ENCODE assay signal across 7 mouse cellular contexts in the genomic region with DNA sequence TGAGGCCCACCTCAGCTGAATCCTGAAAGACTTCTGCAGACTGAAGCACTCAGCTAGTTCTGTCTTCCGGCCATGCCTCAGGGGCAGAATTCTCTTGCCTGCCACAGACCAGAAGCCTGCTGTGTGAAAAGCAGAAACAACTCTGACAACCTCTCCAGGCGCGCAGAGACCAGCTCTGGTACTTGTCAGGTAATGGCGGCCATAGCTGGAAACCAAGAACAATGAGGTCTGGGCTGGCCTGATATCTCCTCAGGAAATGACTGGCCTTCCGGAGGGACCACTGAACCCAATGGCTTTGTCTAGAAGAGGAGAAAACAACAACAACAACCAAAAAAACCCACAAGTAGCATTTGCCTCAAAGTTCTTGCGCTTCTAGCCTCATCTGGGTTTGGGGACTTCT. TPM values are rescaled to one million over a fixed set of nuclear protein-coding genes. Genes with fewer than 3 reads are reported as not detected.
DNase-seq lines count a peak whose midpoint lies in the region; ATAC-seq and TF ChIP-seq lines count a peak whose summit lies in the region.

No protein-coding gene starts in this region.

- H3K4me3 ChIP-seq in ES-Bruce4 (ENCODE audit: low read depth, low read length) = peak overlapping the region; percentile 1; the same call in 1 of the 2 replicates
- peak overlapping the region; percentile 69 for H3K4me3 ChIP-seq in brown adipose tissue, adult 24 weeks (ENCODE audit: insufficient read depth, low read depth, low read length)
- no peak overlapping the region for H3K4me3 ChIP-seq in hindbrain, embryonic 15.5 days
- peak overlapping the region; percentile 26 for H3K4me3 ChIP-seq in liver, embryonic 11.5 days (ENCODE audit: low read depth, low read length)

- no peaks in the 10 kb centered on the region for H3K4me1 ChIP-seq in ES-Bruce4 (ENCODE audit: control insufficient read depth, insufficient read depth, low read length)
- H3K4me1 ChIP-seq in brown adipose tissue, adult 24 weeks (ENCODE audit: control insufficient read depth, insufficient read depth, insufficient read length, low read length) = peaks cover 13% of the 10 kb centered on the region; the same call in 1 of the 2 replicates
- no peaks in the 10 kb centered on the region for H3K4me1 ChIP-seq in hindbrain, embryonic 15.5 days (replicated peaks)
- H3K4me1 ChIP-seq in liver, embryonic 11.5 days (replicated peaks; ENCODE audit: control insufficient read depth, insufficient read depth, low read length) = peaks cover 14% of the 10 kb centered on the region

- H3K9ac ChIP-seq in ES-Bruce4 (ENCODE audit: low read depth, poor library complexity, severe bottlenecking) = no peak overlapping the region
- no peak overlapping the region for H3K9ac ChIP-seq in hindbrain, embryonic 15.5 days
- peak overlapping the region; percentile 35; the same call in 1 of the 2 replicates for H3K9ac ChIP-seq in liver, embryonic 11.5 days (ENCODE audit: low read depth, low read length)

- H3K27me3 ChIP-seq in ES-Bruce4 (ENCODE audit: control insufficient read depth, insufficient read depth, low read length, poor library complexity, severe bottlenecking) = no peaks in the 10 kb centered on the region
- no peaks in the 10 kb centered on the region for H3K27me3 ChIP-seq in hindbrain, embryonic 15.5 days
- H3K27me3 ChIP-seq in liver, embryonic 11.5 days (replicated peaks; ENCODE audit: control insufficient read depth, insufficient read depth, low read length) = no peaks in the 10 kb centered on the region

- no peak for TF ChIP-seq CTCF in ES-Bruce4 (IDR thresholded peaks at IDR 0.05; ENCODE audit: low read depth, low read length)

- 90% methylated on average over 6 of the region's 6 CpGs for WGBS in hindbrain, embryonic 15.5 days
- 36% methylated on average over 6 of the region's 6 CpGs for WGBS in liver, embryonic 11.5 days

- TF ChIP-seq POLR2A in ES-Bruce4 (IDR thresholded peaks at IDR 0.05; ENCODE audit: insufficient read depth, low read length) = no peak

- no peak for TF ChIP-seq EP300 in ES-Bruce4 (IDR thresholded peaks at IDR 0.05; ENCODE audit: insufficient read depth, low read depth, low read length)

- no peaks in the 10 kb centered on the region for H3K36me3 ChIP-seq in ES-Bruce4 (ENCODE audit: control insufficient read depth, insufficient read depth, low read length, poor library complexity, severe bottlenecking)
- H3K36me3 ChIP-seq in hindbrain, embryonic 15.5 days = no peaks in the 10 kb centered on the region
- no peaks in the 10 kb centered on the region for H3K36me3 ChIP-seq in liver, embryonic 11.5 days (ENCODE audit: control insufficient read depth, insufficient read depth, low read length)

- H3K9me3 ChIP-seq in ES-Bruce4 (replicated peaks; ENCODE audit: control insufficient read depth, insufficient read depth, low read length, poor library complexity, severe bottlenecking) = 0 out of 2 replicates have a peak, but pooled peaks cover 3% of the 10 kb centered on the region
- no peaks in the 10 kb centered on the region for H3K9me3 ChIP-seq in hindbrain, embryonic 15.5 days
- no peaks in the 10 kb centered on the region for H3K9me3 ChIP-seq in liver, embryonic 11.5 days (ENCODE audit: control insufficient read depth, low read length)

- ATAC-seq in hindbrain, embryonic 15.5 days (ENCODE audit: low FRiP score, low read depth) = no peak
- ATAC-seq in liver, embryonic 11.5 days (replicated peaks; ENCODE audit: low FRiP score) = no peak

- H3K27ac ChIP-seq in ES-Bruce4 (ENCODE audit: insufficient read depth, low read length) = peak overlapping the region; percentile 24
- peak overlapping the region; percentile 95 for H3K27ac ChIP-seq in brown adipose tissue, adult 24 weeks (replicated peaks; ENCODE audit: low read depth, low read length)
- 0 out of 2 replicates have a peak overlapping the region, but pooled peaks have one; percentile 27 for H3K27ac ChIP-seq in hindbrain, embryonic 15.5 days (replicated peaks)
- H3K27ac ChIP-seq in liver, embryonic 11.5 days (ENCODE audit: low read depth, low read length) = peak overlapping the region; percentile 57

- no peak overlapping the region for H3K4me2 ChIP-seq in hindbrain, embryonic 15.5 days
- peak overlapping the region; percentile 53 for H3K4me2 ChIP-seq in liver, embryonic 11.5 days

- DNase-seq in liver, embryonic 11.5 days (ENCODE audit: low spot score) = peak; percentile 61
- DNase-seq in MN1 (ENCODE audit: low spot score) = no peak
- DNase-seq in testis, postnatal 14 days (ENCODE audit: low spot score) = no peak
- DNase-seq in layer of hippocampus, postnatal 14 days (ENCODE audit: low spot score in 2 of 2) = no peak

RNA-seq across cellular contexts. Expression of gene Pecam1, which starts 35.4 kb away (rescaled TPM):
- 21.6 and 24.3 TPM in 2 replicates for polyA plus RNA-seq in ES-Bruce4 (2011; ENCODE audit: insufficient read depth, insufficient read length, low read depth, missing spikeins)
- polyA plus RNA-seq in brown adipose tissue, adult 24 weeks (2012; ENCODE audit: insufficient read depth, insufficient read length, missing spikeins) = 31.7 and 54.7 TPM in 2 replicates
- polyA plus RNA-seq in hindbrain, embryonic 15.5 days (2015; fragmentation: Nextera tagmentation; extraction: Ambion mirVana) = 16.3 and 17.6 TPM in 2 replicates
- 17.8 and 18.0 TPM in 2 replicates for polyA plus RNA-seq in liver, embryonic 11.5 days (2014; fragmentation: Nextera tagmentation; extraction: Ambion mirVana)
- total RNA-seq in layer of hippocampus, postnatal 14 days (2021) = 10 to 100 TPM; 17.4 to 20.6 TPM

RNA-seq across cellular contexts. Expression of gene Milr1, which starts 36.0 kb away (rescaled TPM):
- polyA plus RNA-seq in ES-Bruce4 (2011; ENCODE audit: insufficient read depth, insufficient read length, low read depth, missing spikeins) = 0.40 and 1.2 TPM in 2 replicates
- polyA plus RNA-seq in brown adipose tissue, adult 24 weeks (2012; ENCODE audit: insufficient read depth, insufficient read length, missing spikeins) = 0.95 TPM in 1 of 2 replicates, not detected in the other
- 0.70 and 1.5 TPM in 2 replicates for polyA plus RNA-seq in hindbrain, embryonic 15.5 days (2015; fragmentation: Nextera tagmentation; extraction: Ambion mirVana)
- polyA plus RNA-seq in liver, embryonic 11.5 days (2014; fragmentation: Nextera tagmentation; extraction: Ambion mirVana) = 2.3 and 2.4 TPM in 2 replicates
- total RNA-seq in layer of hippocampus, postnatal 14 days (2021) = not detected

Comparison
In these comparisons a context has a peak if more than half of its experiments do, and no peak if none do; other contexts are left out.
1. H3K27ac ChIP-seq: peak in every context shown above with its lines; median percentile 95 in brown adipose tissue, adult 24 weeks; 57 in liver, embryonic 11.5 days; 27 in hindbrain, embryonic 15.5 days; 24 in ES-Bruce4.